8 mouse cellular contexts compared by ENCODE assay signal in the genomic region with DNA sequence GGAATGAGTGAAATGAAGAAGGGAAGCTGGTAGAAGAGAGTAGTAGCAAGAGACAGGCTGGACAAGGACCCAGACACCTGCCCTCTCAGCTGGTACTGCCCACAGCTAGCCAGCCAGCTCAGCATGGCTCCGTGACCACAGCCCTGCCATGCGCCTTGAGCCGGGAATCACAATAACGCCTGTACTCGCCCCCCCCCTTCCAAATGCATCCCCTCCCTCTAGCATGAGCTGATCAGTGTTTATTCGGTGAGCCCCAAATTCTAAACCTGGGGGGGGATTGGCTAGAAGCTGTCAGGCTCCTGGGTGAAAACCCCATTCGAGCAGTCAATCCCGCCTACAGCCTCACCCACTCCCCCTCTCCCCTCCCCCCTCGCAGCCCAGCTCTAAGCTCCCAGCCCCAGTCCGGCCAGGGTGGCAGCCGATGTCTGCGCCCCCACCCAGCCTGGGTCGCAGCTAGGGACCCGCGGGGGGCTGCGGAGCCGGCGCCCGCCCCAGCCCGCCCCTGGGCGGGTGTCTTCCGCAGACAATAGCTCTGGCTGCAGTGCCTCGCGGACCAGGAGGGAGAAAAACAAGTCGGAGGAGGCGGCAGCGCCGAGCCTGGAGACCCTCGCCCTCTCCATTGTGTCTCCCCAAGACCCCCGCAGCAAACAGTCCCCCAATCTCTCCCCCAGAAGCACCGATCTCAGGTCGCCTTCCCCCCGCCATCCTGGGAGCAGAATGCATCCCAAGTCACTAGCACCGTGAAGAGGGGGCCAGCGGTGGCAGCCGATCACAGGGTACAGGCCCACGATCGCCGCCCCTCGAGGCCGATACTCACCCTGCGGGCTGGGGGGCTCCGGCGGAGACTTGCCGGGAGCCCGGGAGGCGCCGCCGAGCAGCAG. TPM values are rescaled to one million over a fixed set of nuclear protein-coding genes. Genes with fewer than 3 reads are reported as not detected.
DNase-seq lines count a peak whose midpoint lies in the region; ATAC-seq and TF ChIP-seq lines count a peak whose summit lies in the region.

No protein-coding gene starts in this region.

- no peak; the same call in 1 of the 2 replicates for TF ChIP-seq POLR2A in embryonic fibroblast, embryonic 13.5 days (IDR thresholded peaks at IDR 0.05; ENCODE audit: low read depth, low read length)

- WGBS in lung, embryonic 16.5 days = 1% methylated on average over 45 of the region's 49 CpGs
- WGBS in intestine, embryonic 16.5 days = 1% methylated on average over 45 of the region's 49 CpGs
- under 1% methylated on average over 45 of the region's 49 CpGs for WGBS in midbrain, embryonic 13.5 days

- H3K27ac ChIP-seq in lung, embryonic 16.5 days (ENCODE audit: low read length) = peak overlapping the region; percentile 89
- H3K27ac ChIP-seq in brown adipose tissue, adult 24 weeks (replicated peaks; ENCODE audit: low read depth, low read length) = peak overlapping the region; percentile 58; the same call in 1 of the 2 replicates
- H3K27ac ChIP-seq in embryonic fibroblast, embryonic 13.5 days (ENCODE audit: insufficient read depth, low read length) = peak overlapping the region; percentile 27; the same call in 1 of the 2 replicates
- H3K27ac ChIP-seq in intestine, embryonic 16.5 days (ENCODE audit: low read length) = peak overlapping the region; percentile 87
- peak overlapping the region; percentile 98 for H3K27ac ChIP-seq in midbrain, embryonic 13.5 days

- no peaks in the 10 kb centered on the region for H3K27me3 ChIP-seq in lung, embryonic 16.5 days (ENCODE audit: control insufficient read depth, insufficient read depth, low read depth, low read length)
- peaks cover 3% of the 10 kb centered on the region; the same call in 1 of the 2 replicates for H3K27me3 ChIP-seq in intestine, embryonic 16.5 days (replicated peaks; ENCODE audit: control insufficient read depth, insufficient read depth, low read length)
- H3K27me3 ChIP-seq in midbrain, embryonic 13.5 days = peaks cover 29% of the 10 kb centered on the region

- peak overlapping the region; percentile 88 for H3K4me3 ChIP-seq in lung, embryonic 16.5 days (ENCODE audit: low read length)
- H3K4me3 ChIP-seq in brown adipose tissue, adult 24 weeks (ENCODE audit: insufficient read depth, low read depth, low read length) = peak overlapping the region; percentile 79
- H3K4me3 ChIP-seq in embryonic fibroblast, embryonic 13.5 days (ENCODE audit: insufficient read depth, low read length) = peak overlapping the region; percentile 88
- H3K4me3 ChIP-seq in intestine, embryonic 16.5 days (ENCODE audit: low read length) = peak overlapping the region; percentile 91
- H3K4me3 ChIP-seq in midbrain, embryonic 13.5 days (replicated peaks) = peak overlapping the region; percentile 97

- no peak for TF ChIP-seq CTCF in embryonic fibroblast, embryonic 13.5 days (IDR thresholded peaks at IDR 0.05; ENCODE audit: borderline replicate concordance, insufficient read depth, low read length)

- intact Hi-C loops in gastrocnemius, postnatal 14 days (cut with DNase I; ENCODE audit: low total_unique reads) = no loop called here

- no peaks in the 10 kb centered on the region for H3K9me3 ChIP-seq in lung, embryonic 16.5 days (ENCODE audit: control insufficient read depth, low read length)
- H3K9me3 ChIP-seq in intestine, embryonic 16.5 days (ENCODE audit: control insufficient read depth, low read length) = no peaks in the 10 kb centered on the region
- no peaks in the 10 kb centered on the region for H3K9me3 ChIP-seq in midbrain, embryonic 13.5 days

- ATAC-seq in lung, embryonic 16.5 days (ENCODE audit: low read depth) = peak; percentile 46
- ATAC-seq in intestine, embryonic 16.5 days = peak; percentile 32
- ATAC-seq in midbrain, embryonic 13.5 days = peak; percentile 68
- ATAC-seq in megakaryocyte-erythroid progenitor cell, adult 5-6 weeks (replicated peaks; ENCODE audit: low FRiP score, low TSS enrichment, poor library complexity, severe bottlenecking) = no peak

- H3K36me3 ChIP-seq in lung, embryonic 16.5 days (ENCODE audit: control insufficient read depth, insufficient read depth, low read length) = peaks cover 10% of the 10 kb centered on the region
- 0 out of 2 replicates have a peak, but pooled peaks cover 5% of the 10 kb centered on the region for H3K36me3 ChIP-seq in intestine, embryonic 16.5 days (ENCODE audit: control insufficient read depth, insufficient read depth, low read length)
- peaks cover 23% of the 10 kb centered on the region for H3K36me3 ChIP-seq in midbrain, embryonic 13.5 days

- H3K9ac ChIP-seq in lung, embryonic 16.5 days (ENCODE audit: low read length) = peak overlapping the region; percentile 98
- peak overlapping the region; percentile 95 for H3K9ac ChIP-seq in intestine, embryonic 16.5 days (ENCODE audit: low read depth, low read length)
- H3K9ac ChIP-seq in midbrain, embryonic 13.5 days (replicated peaks) = peak overlapping the region; percentile 100

- no peak for DNase-seq in lung, postnatal 14 days
- no peak for DNase-seq in gastrocnemius, postnatal 14 days

- H3K4me1 ChIP-seq in lung, embryonic 16.5 days (replicated peaks; ENCODE audit: control insufficient read depth, insufficient read depth, low read length) = peaks cover 42% of the 10 kb centered on the region
- H3K4me1 ChIP-seq in brown adipose tissue, adult 24 weeks (ENCODE audit: control insufficient read depth, insufficient read depth, insufficient read length, low read length) = peaks cover 7% of the 10 kb centered on the region
- H3K4me1 ChIP-seq in embryonic fibroblast, embryonic 13.5 days (ENCODE audit: control insufficient read depth, insufficient read depth, low read length) = no peaks in the 10 kb centered on the region
- H3K4me1 ChIP-seq in intestine, embryonic 16.5 days (ENCODE audit: control insufficient read depth, insufficient read depth, low read length) = peaks cover 27% of the 10 kb centered on the region
- H3K4me1 ChIP-seq in midbrain, embryonic 13.5 days (replicated peaks) = peaks cover 48% of the 10 kb centered on the region

- peak overlapping the region; percentile 83 for H3K4me2 ChIP-seq in lung, embryonic 16.5 days (ENCODE audit: low read depth, low read length)
- H3K4me2 ChIP-seq in intestine, embryonic 16.5 days (ENCODE audit: low read depth, low read length) = peak overlapping the region; percentile 97
- peak overlapping the region; percentile 96 for H3K4me2 ChIP-seq in midbrain, embryonic 13.5 days (replicated peaks)

RNA-seq across cellular contexts. Expression of gene Fam171a2, which starts 0.7 kb away (rescaled TPM):
- 2.9 and 3.9 TPM in 2 replicates for polyA plus RNA-seq in lung, embryonic 16.5 days (2015; fragmentation: Nextera tagmentation; extraction: Ambion mirVana)
- polyA plus RNA-seq in brown adipose tissue, adult 24 weeks (2012; ENCODE audit: insufficient read depth, insufficient read length, missing spikeins) = 0.63 and 1.0 TPM in 2 replicates
- polyA plus RNA-seq in embryonic fibroblast, embryonic 13.5 days (2011; ENCODE audit: insufficient read length, low read depth, missing spikeins) = 14.0 and 17.9 TPM in 2 replicates
- polyA plus RNA-seq in intestine, embryonic 16.5 days (2015; fragmentation: Nextera tagmentation; extraction: Ambion mirVana) = 0.86 and 1.8 TPM in 2 replicates
- polyA plus RNA-seq in midbrain, embryonic 13.5 days (2015; fragmentation: Nextera tagmentation; extraction: Ambion mirVana) = 10.9 and 18.4 TPM in 2 replicates
- total RNA-seq in megakaryocyte-erythroid progenitor cell, adult 5-6 weeks (2014; fragmentation: Nextera tagmentation) = 0.82 TPM in 1 of 2 replicates, not detected in the other
- 0.28 TPM in 1 of 2 replicates, not detected in the other for total RNA-seq in megakaryocyte-erythroid progenitor cell, adult 5-6 weeks (2017)
- total RNA-seq in gastrocnemius, postnatal 14 days (2021) = 1 to 10 TPM; 6.2 to 7.3 TPM

RNA-seq across cellular contexts. Expression of gene Grn, which starts 16.7 kb away (rescaled TPM):
- polyA plus RNA-seq in lung, embryonic 16.5 days (2015; fragmentation: Nextera tagmentation; extraction: Ambion mirVana) = 195 and 201 TPM in 2 replicates
- polyA plus RNA-seq in brown adipose tissue, adult 24 weeks (2012; ENCODE audit: insufficient read depth, insufficient read length, missing spikeins) = 57.5 and 78.8 TPM in 2 replicates
- 226 and 252 TPM in 2 replicates for polyA plus RNA-seq in embryonic fibroblast, embryonic 13.5 days (2011; ENCODE audit: insufficient read length, low read depth, missing spikeins)
- polyA plus RNA-seq in intestine, embryonic 16.5 days (2015; fragmentation: Nextera tagmentation; extraction: Ambion mirVana) = 221 and 245 TPM in 2 replicates
- polyA plus RNA-seq in midbrain, embryonic 13.5 days (2015; fragmentation: Nextera tagmentation; extraction: Ambion mirVana) = 57.4 and 61.8 TPM in 2 replicates
- 16.1 and 17.8 TPM in 2 replicates for total RNA-seq in megakaryocyte-erythroid progenitor cell, adult 5-6 weeks (2014; fragmentation: Nextera tagmentation)
- total RNA-seq in megakaryocyte-erythroid progenitor cell, adult 5-6 weeks (2017) = 5.4 and 14.2 TPM in 2 replicates
- 10 to 100 TPM; 57.2 to 63.7 TPM for total RNA-seq in gastrocnemius, postnatal 14 days (2021)

RNA-seq across cellular contexts. Expression of gene Itga2b, which starts 23.1 kb away (rescaled TPM):
- polyA plus RNA-seq in lung, embryonic 16.5 days (2015; fragmentation: Nextera tagmentation; extraction: Ambion mirVana) = 12.1 TPM in 2 replicates
- polyA plus RNA-seq in brown adipose tissue, adult 24 weeks (2012; ENCODE audit: insufficient read depth, insufficient read length, missing spikeins) = 1.4 and 2.0 TPM in 2 replicates
- polyA plus RNA-seq in embryonic fibroblast, embryonic 13.5 days (2011; ENCODE audit: insufficient read length, low read depth, missing spikeins) = 6.4 and 11.6 TPM in 2 replicates
- polyA plus RNA-seq in intestine, embryonic 16.5 days (2015; fragmentation: Nextera tagmentation; extraction: Ambion mirVana) = 3.1 and 3.7 TPM in 2 replicates
- 4.9 and 6.0 TPM in 2 replicates for polyA plus RNA-seq in midbrain, embryonic 13.5 days (2015; fragmentation: Nextera tagmentation; extraction: Ambion mirVana)
- total RNA-seq in megakaryocyte-erythroid progenitor cell, adult 5-6 weeks (2014; fragmentation: Nextera tagmentation) = 27.7 and 30.8 TPM in 2 replicates
- total RNA-seq in megakaryocyte-erythroid progenitor cell, adult 5-6 weeks (2017) = 26.5 and 73.4 TPM in 2 replicates
- 1 to 10 TPM; 1.6 to 2.5 TPM for total RNA-seq in gastrocnemius, postnatal 14 days (2021)

RNA-seq across cellular contexts. Expression of gene Slc25a39, which starts 39.1 kb away (rescaled TPM):
- 234 and 252 TPM in 2 replicates for polyA plus RNA-seq in lung, embryonic 16.5 days (2015; fragmentation: Nextera tagmentation; extraction: Ambion mirVana)
- 397 and 609 TPM in 2 replicates for polyA plus RNA-seq in brown adipose tissue, adult 24 weeks (2012; ENCODE audit: insufficient read depth, insufficient read length, missing spikeins)
- polyA plus RNA-seq in embryonic fibroblast, embryonic 13.5 days (2011; ENCODE audit: insufficient read length, low read depth, missing spikeins) = 164 and 174 TPM in 2 replicates
- 366 and 376 TPM in 2 replicates for polyA plus RNA-seq in intestine, embryonic 16.5 days (2015; fragmentation: Nextera tagmentation; extraction: Ambion mirVana)
- polyA plus RNA-seq in midbrain, embryonic 13.5 days (2015; fragmentation: Nextera tagmentation; extraction: Ambion mirVana) = 141 and 154 TPM in 2 replicates
- 115 and 148 TPM in 2 replicates for total RNA-seq in megakaryocyte-erythroid progenitor cell, adult 5-6 weeks (2014; fragmentation: Nextera tagmentation)
- 43.8 and 55.9 TPM in 2 replicates for total RNA-seq in megakaryocyte-erythroid progenitor cell, adult 5-6 weeks (2017)
- total RNA-seq in gastrocnemius, postnatal 14 days (2021) = 10 to 100 TPM; 46.6 to 48.9 TPM

RNA-seq across cellular contexts. Expression of gene Rundc3a, which starts 53.6 kb away (rescaled TPM):
- polyA plus RNA-seq in lung, embryonic 16.5 days (2015; fragmentation: Nextera tagmentation; extraction: Ambion mirVana) = 1.8 and 2.9 TPM in 2 replicates
- polyA plus RNA-seq in brown adipose tissue, adult 24 weeks (2012; ENCODE audit: insufficient read depth, insufficient read length, missing spikeins) = not detected in 2 replicates
- 0.86 TPM in 1 of 2 replicates, not detected in the other for polyA plus RNA-seq in embryonic fibroblast, embryonic 13.5 days (2011; ENCODE audit: insufficient read length, low read depth, missing spikeins)
- 6.0 and 6.8 TPM in 2 replicates for polyA plus RNA-seq in intestine, embryonic 16.5 days (2015; fragmentation: Nextera tagmentation; extraction: Ambion mirVana)
- 131 and 153 TPM in 2 replicates for polyA plus RNA-seq in midbrain, embryonic 13.5 days (2015; fragmentation: Nextera tagmentation; extraction: Ambion mirVana)
- total RNA-seq in megakaryocyte-erythroid progenitor cell, adult 5-6 weeks (2014; fragmentation: Nextera tagmentation) = not detected in 2 replicates
- total RNA-seq in megakaryocyte-erythroid progenitor cell, adult 5-6 weeks (2017) = not detected in 2 replicates
- total RNA-seq in gastrocnemius, postnatal 14 days (2021) = under 1 TPM; 0.66 to 0.90 TPM

Comparison
In these comparisons a context has a peak if more than half of its experiments do, and no peak if none do; other contexts are left out.
1. H3K27ac ChIP-seq: peak in every context shown above with its lines; median percentile 98 in midbrain, embryonic 13.5 days; 89 in lung, embryonic 16.5 days; 87 in intestine, embryonic 16.5 days; 58 in brown adipose tissue, adult 24 weeks; 27 in embryonic fibroblast, embryonic 13.5 days.